Mouse (Mus musculus): ENCODE measurements around the gene Pcdh20.

Gene Pcdh20

DNA sequence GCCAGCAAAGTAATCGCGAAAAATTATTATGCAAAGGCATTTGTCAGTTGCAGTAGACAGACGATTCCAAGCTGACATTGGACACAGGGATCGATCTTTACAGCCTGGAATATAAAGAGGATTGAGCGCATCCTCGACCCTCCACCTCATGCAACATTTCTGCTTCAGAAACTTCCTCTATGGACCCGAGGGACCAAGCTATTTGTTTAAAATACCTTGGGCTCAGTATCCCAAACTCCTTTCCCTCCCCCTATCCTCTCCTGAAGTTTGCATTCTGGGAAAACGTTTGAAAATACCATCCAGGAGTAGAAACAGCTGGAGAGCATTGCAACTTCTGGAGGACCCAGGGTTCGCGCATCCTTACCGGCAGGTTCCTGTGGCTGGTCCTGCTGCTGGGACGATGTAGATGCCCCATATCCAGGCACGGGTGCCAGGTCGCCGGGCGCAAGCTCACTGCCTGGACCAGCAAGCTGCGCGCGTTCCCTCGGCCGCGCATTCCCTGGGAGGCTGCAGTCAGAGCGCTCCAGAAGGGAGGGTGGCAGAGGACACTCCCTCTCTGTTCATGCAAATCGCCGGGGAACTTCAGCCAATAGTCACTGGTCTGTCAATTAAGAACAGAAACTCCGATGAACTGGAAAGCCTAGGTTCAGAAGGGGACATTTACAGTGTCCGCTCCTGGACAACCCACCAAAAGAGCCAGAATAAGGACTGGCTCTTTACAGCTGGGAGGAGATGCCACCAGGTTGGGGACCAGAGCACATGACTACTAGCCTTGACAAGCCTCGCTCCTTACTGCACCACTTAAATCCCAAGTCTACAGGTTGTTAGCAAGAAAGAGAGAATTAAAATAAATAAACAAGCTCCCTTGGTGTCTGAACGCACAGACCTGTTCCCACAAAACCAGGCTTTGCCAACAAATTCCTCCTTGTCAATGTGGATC lies at the start of gene Pcdh20:
Gene Pcdh20, minus strand, starts transcription at position 902 of the 940 bp plus-strand sequence.
- DNase-seq = no peak

DNA sequence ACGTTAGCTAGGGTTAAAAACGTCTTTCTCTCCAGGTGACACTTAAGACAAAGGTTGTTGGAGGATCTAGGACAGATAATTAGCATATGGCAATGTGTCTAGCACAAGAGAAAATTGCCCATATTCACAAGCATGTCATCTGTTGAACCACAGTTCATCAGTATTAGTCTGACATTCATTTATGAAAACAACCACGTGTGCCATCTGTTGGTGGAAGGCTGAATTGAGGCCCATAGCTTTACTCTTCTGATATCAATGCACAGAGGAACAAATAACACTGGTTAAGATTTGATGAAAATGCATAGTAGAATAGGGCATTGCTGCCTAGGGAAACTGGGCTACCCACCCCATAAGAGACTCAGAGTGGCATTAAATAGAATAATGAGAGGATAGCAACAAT lies 8.7 kb upstream of the Pcdh20 start:
- no peak for DNase-seq

DNA sequence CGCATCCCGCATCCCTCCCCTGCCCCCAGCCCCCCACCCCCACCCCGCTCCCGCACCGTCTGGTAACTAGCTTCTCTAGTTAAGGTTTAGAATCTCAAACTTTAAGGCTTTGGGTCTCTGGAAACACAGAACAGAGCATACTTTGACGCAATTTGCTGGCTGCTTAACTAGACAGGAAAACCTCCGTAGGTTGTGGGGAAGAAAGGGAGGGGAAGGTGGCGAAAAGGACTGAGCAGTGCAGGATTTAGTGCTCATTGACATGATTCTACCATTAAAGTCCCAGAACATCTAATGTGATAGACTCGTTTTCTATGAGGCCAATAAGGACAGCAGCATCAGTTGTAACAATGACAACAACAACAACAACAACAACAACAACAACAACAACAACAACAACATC lies 1.2 kb downstream of the Pcdh20 start:
- no peak for DNase-seq

DNA sequence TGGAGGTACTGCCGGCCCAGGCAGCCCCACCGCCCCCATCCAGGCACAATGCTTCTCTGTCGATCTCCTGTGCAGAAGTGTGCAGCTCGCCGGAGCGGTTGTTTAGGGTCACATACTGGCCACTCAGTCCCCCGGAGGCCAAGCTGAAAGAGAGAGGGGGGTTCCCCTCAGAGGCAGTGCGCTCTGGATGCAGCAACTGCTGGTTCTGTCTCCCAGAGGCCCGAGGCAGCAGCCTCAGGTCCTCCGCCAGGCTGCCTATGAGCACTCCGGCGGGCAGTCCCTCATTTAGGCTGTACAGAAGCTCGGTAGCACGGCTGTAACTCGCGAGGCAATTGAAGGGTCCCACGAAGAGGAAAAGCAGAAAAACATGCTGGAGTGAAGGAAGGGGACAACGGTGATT lies 1.8 kb downstream of the Pcdh20 start:
- no peak for DNase-seq

DNA sequence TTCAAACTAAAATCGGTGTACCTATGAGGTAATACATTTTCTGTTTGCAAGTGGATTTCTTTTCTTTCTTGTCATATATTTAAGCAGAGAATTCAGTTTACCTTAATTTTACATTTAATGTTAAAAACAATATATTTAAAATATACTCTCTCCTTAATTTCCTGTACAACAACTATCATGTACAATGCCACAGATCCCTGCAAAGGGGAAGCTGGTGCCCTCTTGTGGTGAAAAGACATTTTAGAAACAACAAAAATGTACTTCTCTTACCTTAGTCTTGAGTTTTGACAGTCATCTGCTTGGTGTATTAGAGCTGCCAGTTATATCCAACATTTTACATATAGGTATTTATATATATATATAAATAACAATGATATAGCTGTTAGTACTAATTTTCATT lies 4.8 kb downstream of the Pcdh20 start:
- DNase-seq = no peak

DNA sequence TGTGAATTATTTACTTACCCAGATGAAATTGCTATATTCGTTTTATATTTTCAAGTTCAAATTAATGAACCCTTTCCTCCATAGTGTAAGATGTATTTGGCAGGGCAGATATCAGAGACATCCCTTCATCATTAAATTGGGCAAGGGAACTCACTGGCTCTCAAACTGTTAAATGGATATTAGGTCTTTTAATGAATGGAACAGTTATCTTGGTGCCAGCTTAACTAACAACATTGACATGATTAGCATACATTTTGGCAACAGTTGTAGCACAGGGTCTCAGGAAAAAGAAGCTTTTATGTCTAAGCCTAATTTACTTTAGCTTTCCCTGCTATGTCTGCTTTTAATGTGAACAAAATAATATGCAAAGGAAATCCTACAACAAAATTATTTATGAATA lies 6.8 kb downstream of the Pcdh20 start:
- no peak for DNase-seq

DNA sequence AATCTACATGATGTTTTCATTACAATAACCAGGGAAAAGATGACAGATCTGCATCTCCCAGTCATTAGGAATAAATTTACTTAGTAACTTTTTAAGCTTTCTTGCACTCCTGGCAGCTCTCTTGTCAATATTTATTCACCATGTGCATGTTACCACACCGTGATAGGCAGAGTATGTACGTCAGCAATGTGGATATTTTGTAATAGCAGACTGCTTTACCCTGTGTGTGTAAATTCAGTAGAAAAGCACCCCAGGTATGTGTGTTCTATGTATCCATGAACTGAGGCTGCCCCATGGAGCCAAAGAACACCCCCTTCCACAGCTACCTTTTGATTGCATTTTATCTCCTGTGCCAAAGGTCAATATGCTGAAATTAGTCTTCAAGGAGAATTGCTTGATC lies 7.8 kb downstream of the Pcdh20 start:
- DNase-seq = no peak

DNA sequence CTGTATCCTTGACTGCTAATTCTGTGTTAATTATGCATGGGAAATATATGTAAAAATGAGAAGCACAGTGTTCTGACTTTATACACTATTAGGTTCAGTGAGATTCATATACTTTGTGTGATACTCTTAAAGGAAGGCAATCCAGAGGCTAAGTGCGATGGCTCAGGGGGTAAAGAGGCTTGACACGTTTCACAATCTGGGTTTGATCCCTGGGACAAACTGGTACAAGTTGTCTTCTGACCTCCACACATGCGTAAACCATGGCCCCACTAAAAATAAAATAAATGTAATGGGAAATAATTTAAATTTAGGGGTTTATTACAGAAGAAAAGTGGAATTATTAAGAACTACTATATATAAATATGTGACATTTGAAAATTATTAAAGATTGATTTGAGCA lies 8.3 kb downstream of the Pcdh20 start:
- DNase-seq = no peak

DNA sequence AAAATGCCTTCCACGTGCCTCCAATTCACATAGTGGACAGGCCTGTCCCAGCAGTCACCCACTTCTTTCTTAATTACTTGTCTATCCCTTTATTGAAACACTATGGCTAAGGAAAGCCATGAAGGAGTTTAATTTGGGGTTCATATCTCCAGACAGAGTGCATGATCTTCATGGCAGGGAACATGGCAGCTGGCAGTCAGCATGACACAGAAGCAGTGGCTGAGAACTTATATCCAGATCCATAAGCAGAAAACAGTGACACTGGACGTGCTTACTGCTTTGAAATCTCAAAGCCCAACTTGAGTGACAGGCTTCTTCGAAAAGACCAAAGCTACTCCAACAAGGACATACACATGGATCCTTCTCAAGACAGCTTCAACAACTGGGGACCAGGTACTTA lies 10.5 kb downstream of the Pcdh20 start:
- no peak for DNase-seq

DNA sequence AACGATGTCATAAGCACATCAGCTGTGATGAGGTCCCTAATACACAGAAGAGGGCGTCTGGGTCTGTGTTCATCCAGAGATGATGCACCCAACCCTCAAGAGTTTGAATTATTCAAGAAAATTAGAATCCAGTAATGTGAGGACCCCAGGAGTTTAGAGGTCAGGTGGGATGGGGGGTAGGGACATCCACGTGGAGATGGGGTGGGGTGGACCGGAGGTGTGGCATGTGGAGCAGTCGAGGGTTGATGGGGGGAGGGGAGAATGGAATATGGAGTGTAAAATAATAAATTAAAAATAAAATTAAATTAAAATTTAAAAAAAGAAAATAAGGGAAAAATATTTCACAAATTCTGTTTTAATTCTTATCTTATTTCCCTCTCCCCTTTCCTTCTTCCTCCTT lies 27.9 kb downstream of the Pcdh20 start:
- DNase-seq = no peak

DNA sequence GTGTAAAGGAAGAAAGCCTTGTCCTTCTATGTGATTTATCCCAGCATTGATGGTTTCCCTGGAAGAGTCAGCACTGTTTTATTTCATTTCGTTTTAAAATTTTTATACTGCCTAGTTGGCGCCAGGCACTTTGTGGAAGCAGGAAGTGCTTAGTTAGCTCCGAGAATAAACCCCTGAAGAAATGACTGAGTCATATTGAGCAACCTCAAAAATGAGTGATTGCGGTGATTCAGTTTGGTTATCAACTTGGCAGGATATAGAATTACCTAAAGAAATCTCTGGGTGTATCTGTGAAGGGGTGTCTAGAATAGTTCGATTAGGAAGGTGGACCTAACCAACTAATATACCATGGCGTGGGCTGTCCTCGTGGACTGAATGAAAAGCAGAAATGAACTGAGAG lies 41.8 kb downstream of the Pcdh20 start:
- DNase-seq = no peak

DNA sequence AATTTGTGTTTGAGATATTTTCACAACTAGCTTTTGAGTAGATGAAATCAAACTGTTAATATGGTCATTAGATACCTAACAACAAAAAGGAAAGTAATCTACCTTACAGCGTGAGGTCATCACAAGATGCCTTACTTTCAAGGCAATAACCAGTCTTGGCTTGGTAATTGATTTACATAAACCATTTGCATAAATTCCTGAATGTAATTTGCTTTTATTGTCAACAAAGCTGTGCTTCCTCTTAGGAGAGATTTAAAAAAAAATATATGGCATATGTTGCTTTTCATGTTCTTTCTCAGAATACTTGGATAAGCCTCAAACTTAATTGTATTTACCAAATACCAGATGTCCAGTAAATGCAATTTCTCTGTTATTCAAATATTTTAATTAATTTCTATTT lies 43.8 kb downstream of the Pcdh20 start:
- no peak for DNase-seq
